Mouse (Mus musculus): Measurements from ENCODE around the gene Isy1. TPM values are rescaled to one million over a fixed set of nuclear protein-coding genes. Genes with fewer than 3 reads are reported as not detected.

The Isy1 gene
- total and polyA plus RNA-seq, 2 experiments from 2014 or later = 22.5 to 25.9 TPM

GRCm38 (mm10) chr6:87853446-87853845 lies 14.8 kb upstream of the Isy1 start:
- H3K9me3 ChIP-seq (ENCODE audit: low read length) = no peaks in the 10 kb centered on the region
- no peak for TF ChIP-seq CTCF (IDR thresholded peaks at IDR 0.05)
- no peaks in the 10 kb centered on the region for H3K27me3 ChIP-seq (ENCODE audit: insufficient read depth, low read length)
- WGBS = 87% methylated on average over 4 of the region's 4 CpGs
- H3K4me2 ChIP-seq (ENCODE audit: low read depth, low read length, poor library complexity, severe bottlenecking) = no peak overlapping the region
- ATAC-seq (ENCODE audit: low FRiP score) = no peak
- no peak overlapping the region for H3K9ac ChIP-seq (replicated peaks; ENCODE audit: low read length, poor library complexity, severe bottlenecking)
- H3K4me1 ChIP-seq (ENCODE audit: insufficient read depth, low read length) = peaks cover 4% of the 10 kb centered on the region; the same call in 1 of the 2 replicates
- DNase-seq (ENCODE audit: low spot score) = no peak
- no peak overlapping the region for H3K4me3 ChIP-seq (ENCODE audit: low read depth, low read length)
- H3K27ac ChIP-seq (ENCODE audit: low read depth, low read length) = no peak overlapping the region
- no peaks in the 10 kb centered on the region for H3K36me3 ChIP-seq (ENCODE audit: insufficient read depth, low read length)

- no peak for TF ChIP-seq CTCF (IDR thresholded peaks at IDR 0.05)
- DNase-seq (ENCODE audit: low spot score) = no peak
- Histone ChIP-seq H3K36me3 (ENCODE audit: insufficient read depth, low read length) (no peaks in the 10 kb centered on the region), H3K27ac (ENCODE audit: low read depth, low read length) (no peak overlapping the region), H3K9ac (replicated peaks; ENCODE audit: low read length, poor library complexity, severe bottlenecking) (no peak overlapping the region), H3K4me2 (ENCODE audit: low read depth, low read length, poor library complexity, severe bottlenecking) (0 out of 2 replicates have a peak overlapping the region, but pooled peaks have one; percentile 78), H3K4me1 (ENCODE audit: insufficient read depth, low read length) (peaks cover 6% of the 10 kb centered on the region; the same call in 1 of the 2 replicates), H3K27me3 (ENCODE audit: insufficient read depth, low read length) (no peaks in the 10 kb centered on the region), H3K4me3 (ENCODE audit: low read depth, low read length) (no peak overlapping the region), H3K9me3 (ENCODE audit: low read length) (no peaks in the 10 kb centered on the region)
- no peak for ATAC-seq (ENCODE audit: low FRiP score)
- 83% methylated on average over 6 of the region's 6 CpGs for WGBS
These were observed 13.3 kb upstream of the Isy1 start for GRCm38 (mm10) chr6:87851871-87852270.

GRCm38 (mm10) chr6:87850900-87851614 lies 12.5 kb upstream of the Isy1 start, which contains the start of gene Cnbp:
Cnbp (minus strand) TSS chr6:87851106.
- Histone ChIP-seq H3K4me2 (ENCODE audit: low read depth, low read length, poor library complexity, severe bottlenecking) (peak within 1 kb of the TSS; percentile 78), H3K4me3 (ENCODE audit: low read depth, low read length) (peak within 1 kb of the TSS; percentile 99), H3K9me3 (ENCODE audit: low read length) (no peaks in the 10 kb centered on the region), H3K27ac (ENCODE audit: low read depth, low read length) (peak within 1 kb of the TSS; percentile 95), H3K36me3 (ENCODE audit: insufficient read depth, low read length) (no peaks in the 10 kb centered on the region), H3K27me3 (ENCODE audit: insufficient read depth, low read length) (no peaks in the 10 kb centered on the region), H3K9ac (replicated peaks; ENCODE audit: low read length, poor library complexity, severe bottlenecking) (peak within 1 kb of the TSS; percentile 97), H3K4me1 (ENCODE audit: insufficient read depth, low read length) (peaks cover 6% of the 10 kb centered on the region; the same call in 1 of the 2 replicates)
- ATAC-seq (ENCODE audit: low FRiP score) (peak; percentile 99), DNase-seq (ENCODE audit: low spot score) (peak; percentile 98)
- WGBS = under 1% methylated on average over 55 of the region's 55 CpGs
- TF ChIP-seq CTCF (IDR thresholded peaks at IDR 0.05) = no peak; the same call in 1 of the 2 replicates

- WGBS = under 1% methylated on average over 56 of the region's 73 CpGs
- Histone ChIP-seq H3K27me3 (ENCODE audit: insufficient read depth, low read length) (no peaks in the 10 kb centered on the region), H3K4me1 (ENCODE audit: insufficient read depth, low read length) (peaks cover 6% of the 10 kb centered on the region; the same call in 1 of the 2 replicates), H3K9ac (replicated peaks; ENCODE audit: low read length, poor library complexity, severe bottlenecking) (peak overlapping the region; percentile 97), H3K36me3 (ENCODE audit: insufficient read depth, low read length) (peaks cover 3% of the 10 kb centered on the region; the same call in 1 of the 2 replicates), H3K9me3 (ENCODE audit: low read length) (no peaks in the 10 kb centered on the region), H3K27ac (ENCODE audit: low read depth, low read length) (peak overlapping the region; percentile 95), H3K4me3 (ENCODE audit: low read depth, low read length) (peak overlapping the region; percentile 99), H3K4me2 (ENCODE audit: low read depth, low read length, poor library complexity, severe bottlenecking) (peak overlapping the region; percentile 78)
- ATAC-seq (ENCODE audit: low FRiP score) = peak; percentile 63
- no peak for TF ChIP-seq CTCF (IDR thresholded peaks at IDR 0.05)
- DNase-seq (ENCODE audit: low spot score) = peak; percentile 46
These were observed 11.7 kb upstream of the Isy1 start for GRCm38 (mm10) chr6:87850155-87850899.

- Histone ChIP-seq H3K4me1 (ENCODE audit: insufficient read depth, low read length) (peaks cover 6% of the 10 kb centered on the region; the same call in 1 of the 2 replicates), H3K9me3 (ENCODE audit: low read length) (no peaks in the 10 kb centered on the region), H3K27me3 (ENCODE audit: insufficient read depth, low read length) (no peaks in the 10 kb centered on the region), H3K9ac (replicated peaks; ENCODE audit: low read length, poor library complexity, severe bottlenecking) (peak overlapping the region; percentile 97), H3K27ac (ENCODE audit: low read depth, low read length) (peak overlapping the region; percentile 95; the same call in 1 of the 2 replicates), H3K4me2 (ENCODE audit: low read depth, low read length, poor library complexity, severe bottlenecking) (peak overlapping the region; percentile 78), H3K4me3 (ENCODE audit: low read depth, low read length) (peak overlapping the region; percentile 99), H3K36me3 (ENCODE audit: insufficient read depth, low read length) (peaks cover 9% of the 10 kb centered on the region)
- DNase-seq (ENCODE audit: low spot score) (no peak), ATAC-seq (ENCODE audit: low FRiP score) (no peak)
- TF ChIP-seq CTCF (IDR thresholded peaks at IDR 0.05) = no peak
- under 1% methylated on average over 8 of the region's 8 CpGs for WGBS
These were observed 11.2 kb upstream of the Isy1 start for GRCm38 (mm10) chr6:87849780-87850154.

All from midbrain, postnatal 0 days (tissue).